Mouse (Mus musculus) embryo, embryonic 10.5 days (tissue): ENCODE measurements around the gene Etl4.

ENCODE experiments used
- DNase-seq: peaks from one replicate; pipeline ENCODE4 v3.0.0-alpha.2; 2015; ENCODE audit warnings: low spot score

Gene Etl4

DNA sequence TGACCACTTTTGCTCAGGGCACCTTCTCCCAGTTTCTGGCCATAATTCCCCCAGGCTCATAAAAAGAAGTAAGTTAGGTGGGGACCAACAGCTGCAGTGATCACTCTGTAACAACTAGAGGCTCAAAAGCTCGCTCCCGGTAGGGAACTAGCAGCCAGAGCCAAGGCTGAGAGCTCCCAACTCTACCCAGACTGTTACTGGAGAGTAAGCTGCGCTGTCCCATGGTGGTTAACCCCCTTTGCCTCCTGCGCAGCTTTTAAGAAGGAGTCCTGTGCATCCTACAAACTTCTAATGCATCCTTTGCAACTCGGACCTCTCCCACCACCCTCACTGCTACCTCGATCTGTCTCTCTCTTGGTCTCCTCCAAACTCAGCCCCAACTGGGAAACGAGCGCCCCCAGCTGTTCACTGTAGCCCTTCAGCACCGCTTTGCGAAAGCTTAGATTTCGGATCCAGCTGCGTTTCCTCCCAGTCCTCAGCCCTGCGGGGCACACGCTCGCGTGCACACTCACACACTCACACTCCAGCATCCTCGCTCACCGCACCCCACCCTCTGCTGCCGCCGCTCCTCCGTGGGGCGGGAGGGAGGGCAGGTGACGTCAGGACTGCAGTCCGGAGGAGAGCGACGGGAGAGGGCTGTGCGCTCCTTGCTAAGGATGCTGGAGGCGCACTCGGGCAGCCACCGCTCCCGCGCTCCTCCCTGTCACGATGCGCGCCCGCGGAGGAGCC is at the start of gene Etl4:
Etl4 (plus strand) TSS at position 610 of the 729 bp plus-strand sequence.
- peak; percentile 86 for DNase-seq

DNA sequence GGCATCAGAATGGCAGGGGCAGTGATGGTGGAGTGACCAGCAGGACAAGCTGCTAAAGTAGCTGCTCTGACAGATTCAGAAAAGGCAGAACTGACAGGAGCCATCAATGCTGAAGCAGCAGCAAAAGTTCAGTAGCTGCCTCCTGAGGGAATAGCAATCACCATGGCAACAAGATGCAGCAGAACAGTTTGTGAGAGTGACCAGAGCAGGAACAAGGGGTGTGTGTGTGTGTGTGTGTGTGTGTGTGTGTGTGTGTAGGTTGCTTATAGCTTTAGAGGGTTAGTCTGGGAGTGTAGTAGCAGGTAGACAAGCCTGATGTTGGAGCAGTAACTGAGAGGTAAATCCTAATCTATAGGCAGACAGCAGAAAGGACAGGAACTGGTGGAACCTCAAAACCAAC is 40.4 kb upstream of the Etl4 start:
- no peak for DNase-seq

DNA sequence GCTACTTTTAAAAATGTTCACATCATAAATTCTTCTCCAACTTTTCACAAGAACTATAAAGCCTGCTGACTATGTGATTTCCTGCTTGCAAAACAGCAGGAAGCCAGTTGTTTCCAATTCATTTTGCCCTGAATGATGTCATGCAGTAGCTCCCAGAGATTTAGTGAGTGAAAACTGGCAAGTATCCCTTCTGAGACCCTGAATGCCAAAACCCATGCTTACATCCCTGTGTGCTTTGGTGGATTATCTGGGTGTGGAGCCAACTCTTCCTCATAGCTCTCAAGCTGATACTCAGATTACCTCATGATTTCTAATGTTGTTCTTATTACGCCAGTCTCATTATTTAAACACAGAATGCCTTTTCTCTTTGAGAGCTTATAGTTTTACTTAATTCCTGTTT is 37.7 kb upstream of the Etl4 start:
- DNase-seq, result no peak

DNA sequence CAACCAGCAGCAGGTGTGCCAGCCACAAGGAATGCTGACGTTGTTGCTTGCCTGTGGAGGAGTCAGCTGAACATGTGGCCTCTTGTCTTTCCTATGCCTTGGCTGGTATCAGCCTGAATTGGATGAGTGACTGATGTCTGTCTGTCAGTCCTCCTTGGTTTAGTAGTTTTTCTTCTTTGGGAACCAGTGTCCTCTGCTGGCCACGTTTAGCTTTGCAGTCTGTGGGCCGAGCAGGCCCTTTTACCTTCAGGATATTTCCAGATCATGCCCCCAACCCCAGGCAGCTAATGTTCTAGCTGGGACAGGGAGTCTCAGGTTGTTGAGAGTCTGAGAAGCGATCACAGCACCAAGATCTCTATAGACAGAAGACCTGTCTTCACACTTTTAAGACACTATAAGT is 18.7 kb upstream of the Etl4 start:
- DNase-seq, result no peak

DNA sequence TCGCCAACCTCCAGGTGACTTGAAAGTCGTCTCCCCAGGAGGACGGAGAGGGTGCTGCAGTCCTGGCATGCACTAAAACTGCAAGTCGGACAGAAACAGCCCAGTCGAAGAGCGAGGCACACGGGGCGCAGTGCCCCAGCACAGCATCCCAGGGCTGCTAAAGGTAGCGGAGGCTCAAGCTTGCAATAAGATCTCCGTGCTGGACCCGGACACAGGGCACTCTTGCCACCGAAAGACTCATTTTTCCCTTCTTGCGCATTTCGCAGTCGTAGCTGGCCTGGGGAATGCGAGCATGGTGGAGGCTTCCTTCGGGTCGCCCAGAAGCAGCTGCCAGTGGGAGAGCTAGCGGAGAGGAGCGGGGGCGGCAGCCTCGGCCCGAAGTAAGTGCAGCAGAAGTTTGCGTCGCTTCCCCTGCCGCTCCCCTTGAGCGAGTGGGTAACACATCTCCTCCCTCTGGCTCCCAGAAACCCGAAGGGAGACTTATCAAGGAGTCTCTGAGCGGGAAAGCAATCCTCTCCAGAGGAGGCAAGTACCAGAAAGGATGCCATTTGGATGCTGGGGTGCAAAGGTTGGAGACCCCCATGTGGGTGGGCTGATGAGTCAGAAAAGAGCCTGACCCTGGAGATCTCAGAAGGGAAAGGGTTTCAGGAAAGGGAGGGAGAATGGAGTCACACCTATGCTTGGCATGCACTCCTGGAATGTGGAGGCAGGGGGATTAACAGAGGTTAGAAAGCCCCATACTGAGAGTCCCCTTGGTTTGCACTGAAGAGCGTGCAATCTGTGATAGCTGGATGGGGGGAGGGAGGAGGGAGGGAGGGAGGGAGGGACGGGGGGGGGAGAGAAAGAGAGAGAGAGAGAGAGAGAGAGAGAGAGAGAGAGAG is 560 bp downstream of the Etl4 start:
- DNase-seq, result peak; percentile 29

DNA sequence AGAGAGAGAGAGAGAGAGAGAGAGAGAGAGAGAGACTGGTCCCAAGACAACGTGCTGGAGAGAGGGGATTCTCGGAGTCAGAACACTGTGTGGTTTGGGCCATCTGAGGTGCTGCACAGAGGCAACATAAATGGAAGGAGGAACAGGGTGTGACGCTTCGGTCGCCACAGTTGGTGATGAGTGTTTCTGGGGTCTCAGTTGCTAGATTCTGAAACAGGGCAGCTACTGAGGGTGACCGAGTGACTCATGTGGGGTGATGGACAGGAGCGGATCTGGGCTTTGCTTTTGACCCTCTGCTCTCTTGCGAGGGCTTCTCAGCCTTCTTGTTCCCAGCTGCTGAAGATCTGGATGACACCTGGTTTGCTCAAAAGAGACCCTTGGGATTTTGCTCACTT is 1.2 kb downstream of the Etl4 start:
- DNase-seq, result peak; percentile 7

DNA sequence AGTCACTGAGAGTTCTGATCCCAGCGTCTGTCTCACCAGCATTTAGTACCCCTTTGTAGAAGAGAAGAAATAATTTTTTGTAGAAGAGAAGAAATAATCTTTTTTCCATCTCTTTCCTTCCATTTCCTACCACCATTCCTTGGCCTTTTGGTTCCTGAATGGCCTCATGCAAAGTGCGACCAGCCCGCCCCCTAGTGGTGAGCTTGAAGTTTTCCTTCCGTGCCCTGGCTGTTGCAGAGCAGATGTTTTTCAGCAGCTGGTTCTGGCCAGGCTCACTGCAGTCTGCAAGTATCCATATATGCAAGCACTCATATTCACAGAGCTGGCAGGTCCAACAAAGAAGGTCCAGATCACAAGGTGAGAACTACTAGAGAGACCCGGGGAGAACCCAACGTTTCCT is 9.6 kb downstream of the Etl4 start:
- peak; percentile 80 for DNase-seq

DNA sequence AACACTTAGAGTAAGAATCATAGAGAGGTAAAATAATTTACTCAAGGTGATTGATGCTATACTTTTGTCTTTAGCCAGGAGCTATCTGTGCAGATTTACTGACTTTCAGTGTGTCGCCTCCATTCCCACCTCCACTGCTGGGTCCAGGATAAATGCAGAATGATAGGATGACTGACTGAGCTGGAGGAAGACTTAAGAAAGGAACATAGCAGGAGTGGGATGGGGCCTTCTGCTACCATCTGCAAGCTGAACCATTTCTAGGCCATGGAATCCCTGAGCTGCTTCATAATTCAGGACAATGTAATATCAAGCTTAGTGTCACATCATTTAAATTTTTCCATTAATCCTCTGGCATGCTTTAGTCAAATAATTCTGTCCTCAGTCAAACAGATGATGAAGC is 20.4 kb downstream of the Etl4 start:
- DNase-seq, result no peak

DNA sequence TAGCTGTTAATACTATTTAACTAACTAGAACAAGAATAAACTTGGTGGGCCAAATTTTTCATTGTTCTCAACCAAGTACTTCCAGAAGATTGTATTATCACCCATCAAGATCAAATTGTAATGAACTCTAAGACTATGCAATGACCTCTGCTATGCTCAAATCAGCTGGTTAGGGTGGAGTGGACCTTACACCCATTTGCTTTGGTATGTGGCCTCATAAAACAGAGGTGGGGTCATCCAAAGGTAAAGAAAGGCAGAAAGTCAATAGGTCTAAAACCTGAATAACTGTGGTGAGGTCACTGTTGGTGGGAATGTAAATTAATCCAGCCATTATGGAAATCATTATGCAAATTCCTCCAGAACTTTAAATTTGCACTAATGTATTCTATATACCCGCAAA is 24.3 kb downstream of the Etl4 start:
- no peak for DNase-seq

DNA sequence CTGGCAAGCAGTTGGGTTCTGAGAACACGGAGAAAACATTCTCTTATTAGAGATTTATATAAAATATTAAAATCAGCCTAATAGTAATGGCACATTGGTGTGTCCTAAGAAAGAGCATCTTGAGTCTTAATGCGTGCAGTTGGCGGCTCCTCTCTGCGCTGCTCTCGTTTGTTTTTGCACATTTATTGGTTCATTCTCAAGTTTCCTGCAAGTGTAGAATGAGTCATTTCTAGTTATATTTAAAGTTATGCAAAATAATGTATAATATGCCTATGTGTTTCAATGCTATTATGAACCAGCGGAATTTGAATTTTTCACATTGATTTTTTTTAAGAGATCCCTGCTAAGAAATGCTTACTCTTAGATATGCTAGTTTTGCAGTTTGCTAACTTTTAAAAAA is 35.6 kb downstream of the Etl4 start:
- DNase-seq, result no peak

DNA sequence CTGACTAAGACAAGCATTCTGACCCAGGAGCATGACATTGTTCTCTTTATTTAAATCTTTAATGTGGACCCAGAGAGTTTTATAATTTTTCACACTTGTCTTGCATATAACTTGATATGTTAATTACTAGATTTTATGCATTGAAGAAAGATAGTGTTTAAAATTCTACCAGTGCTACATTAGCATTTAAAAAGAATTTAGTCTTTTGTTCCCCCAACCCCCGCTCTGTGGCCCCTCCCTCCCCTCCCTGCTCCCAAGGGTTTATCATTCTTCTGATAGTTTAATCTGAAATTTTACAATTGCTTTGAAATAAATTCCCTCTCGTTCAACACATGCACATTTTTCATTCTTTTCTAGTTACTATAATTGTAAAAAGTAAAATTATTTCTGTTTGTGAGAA is 43.4 kb downstream of the Etl4 start:
- DNase-seq, result no peak

DNA sequence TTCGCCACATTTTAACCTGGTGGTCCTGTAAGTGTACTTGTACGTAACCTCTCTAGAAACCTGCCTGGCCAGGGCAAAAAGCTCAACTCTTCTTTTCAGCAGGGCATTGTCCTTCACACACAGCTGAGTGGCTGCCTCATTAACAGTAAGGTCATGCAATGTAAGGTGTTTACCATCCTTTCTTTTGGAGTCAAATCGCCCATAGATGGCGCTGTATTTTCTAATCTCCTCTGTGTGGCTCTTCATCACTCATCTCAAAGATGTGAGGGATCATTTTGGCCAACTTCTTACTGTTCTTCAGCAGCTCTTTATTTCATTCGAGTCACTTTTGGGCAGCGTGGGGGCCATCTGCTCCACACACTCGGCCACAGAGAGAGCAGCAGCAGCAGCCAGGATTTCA is 56.9 kb downstream of the Etl4 start:
- DNase-seq, result peak; percentile 44

DNA sequence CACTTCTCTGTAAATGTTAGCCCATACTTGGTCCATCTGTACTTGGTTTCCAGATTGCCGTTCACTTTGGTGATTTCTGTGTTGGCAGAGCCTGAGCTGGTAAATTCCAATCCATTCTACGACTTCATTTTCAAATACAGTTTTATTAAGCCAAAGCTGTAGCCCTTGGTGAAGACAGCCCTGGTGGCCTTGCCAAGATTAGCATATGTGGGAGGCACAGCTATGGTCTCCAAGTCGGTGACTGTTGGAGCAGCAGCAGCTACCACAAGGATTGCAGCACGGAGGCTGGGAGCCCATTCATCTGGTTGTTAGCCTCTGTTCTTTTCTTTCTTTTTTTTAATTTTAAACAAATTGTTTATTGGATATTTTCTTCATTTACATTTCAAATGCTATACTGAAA is 128.1 kb downstream of the Etl4 start:
- DNase-seq, result no peak

DNA sequence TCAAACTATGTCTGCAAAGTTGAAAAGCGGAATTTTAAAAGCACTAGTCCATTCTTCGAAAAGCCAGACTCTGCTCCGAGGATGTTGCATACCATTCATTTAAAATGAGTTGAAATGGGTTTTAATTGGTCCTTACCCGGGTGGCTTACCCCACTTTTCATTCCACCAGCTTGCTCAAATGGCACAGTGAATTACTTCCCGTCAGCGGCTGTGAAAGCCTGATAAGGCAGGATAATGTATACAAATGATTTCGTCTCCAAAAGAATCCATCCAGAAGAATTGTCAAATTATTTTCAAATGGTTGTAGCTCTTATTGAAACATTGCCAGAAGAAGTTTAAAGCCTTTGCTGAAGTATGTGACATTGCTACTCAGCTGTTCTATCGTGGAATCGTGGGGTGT is 162.8 kb downstream of the Etl4 start:
- DNase-seq, result no peak

DNA sequence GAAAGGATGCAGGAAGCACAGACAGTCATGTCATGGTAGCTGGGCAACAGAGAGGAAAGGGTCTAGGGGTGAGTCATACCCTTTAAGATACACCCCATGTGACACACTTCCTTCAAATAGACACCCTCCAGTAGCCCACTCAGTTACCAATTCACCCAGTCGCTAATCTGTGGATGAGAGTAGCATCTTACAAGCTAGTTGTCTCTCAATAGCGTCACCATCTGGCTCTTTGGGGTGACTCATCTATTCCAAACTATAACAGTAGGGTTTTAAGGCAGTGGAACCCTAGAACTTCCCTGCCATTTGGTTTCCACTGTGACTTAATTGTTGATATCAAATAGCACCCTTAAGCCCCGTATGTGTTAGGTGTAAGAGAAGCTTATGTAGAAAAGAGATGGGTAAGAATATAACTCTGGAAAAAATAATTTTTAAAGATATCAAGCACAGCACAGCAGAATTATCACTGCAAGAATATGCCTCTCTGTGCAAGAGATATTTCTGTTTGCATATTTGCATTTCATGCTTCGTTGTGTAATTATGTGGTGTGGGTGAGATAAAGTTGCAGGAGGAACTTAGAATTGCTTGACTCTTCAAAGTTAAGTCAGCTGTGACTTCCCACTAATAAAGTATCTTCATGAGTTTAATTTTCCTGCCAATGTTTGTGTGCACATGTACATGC is 166.7 kb downstream of the Etl4 start:
- DNase-seq, result no peak

DNA sequence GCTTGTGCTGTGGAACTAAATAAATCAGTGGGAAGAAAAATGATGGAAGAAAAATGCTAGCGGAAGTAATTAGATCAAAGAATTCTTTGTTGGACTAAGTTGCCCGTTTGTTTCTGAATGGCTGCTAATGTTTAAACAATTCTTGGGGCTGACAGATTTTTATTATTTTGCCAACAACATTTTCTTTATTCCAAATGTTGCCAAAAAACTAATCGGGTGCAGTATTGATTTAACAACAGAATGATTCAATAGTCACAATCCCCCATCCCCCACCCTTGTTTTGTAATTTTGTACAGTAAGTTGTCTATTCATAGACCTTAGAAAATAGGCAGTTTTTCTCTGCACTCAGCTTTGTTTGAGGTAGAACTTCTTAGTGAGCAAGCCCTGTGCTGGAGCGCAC is 175.2 kb downstream of the Etl4 start:
- no peak for DNase-seq

DNA sequence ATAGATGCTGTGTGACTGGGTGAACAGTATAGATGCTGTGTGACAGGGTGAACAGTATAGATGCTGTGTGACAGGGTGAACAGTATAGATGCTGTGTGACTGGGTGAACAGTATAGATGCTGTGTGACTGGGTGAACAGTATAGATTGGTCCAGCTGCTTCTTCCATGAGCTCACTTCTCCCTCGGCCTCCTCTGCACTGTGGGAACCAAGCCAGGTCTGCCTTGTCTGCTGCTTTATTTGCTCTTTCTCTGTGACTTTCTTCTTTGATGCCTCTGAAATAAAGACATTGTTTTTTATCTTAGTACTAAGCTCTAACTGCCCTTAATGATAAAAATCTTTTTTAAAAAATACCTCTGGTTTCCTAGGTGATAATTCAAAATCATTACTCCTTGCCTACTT is 195.9 kb downstream of the Etl4 start:
- no peak for DNase-seq

DNA sequence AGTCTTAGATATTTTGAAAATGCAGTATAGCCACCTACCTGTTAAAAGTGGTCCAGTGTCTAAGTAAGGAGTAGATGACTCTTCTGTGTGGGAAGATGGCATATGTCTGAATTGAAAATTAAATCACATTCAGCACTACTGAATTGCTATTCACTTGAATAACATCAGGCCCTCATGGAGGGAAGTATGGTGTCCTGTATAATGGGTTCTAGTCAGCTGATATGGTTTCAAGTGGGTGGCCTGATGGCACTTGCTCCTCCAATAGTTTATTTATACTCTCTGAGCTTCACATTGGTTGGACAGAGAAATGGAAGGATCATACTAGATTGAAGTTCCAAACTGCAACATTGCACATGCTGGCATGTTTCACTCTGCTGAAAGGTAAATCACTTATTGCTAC is 202.1 kb downstream of the Etl4 start:
- no peak for DNase-seq

DNA sequence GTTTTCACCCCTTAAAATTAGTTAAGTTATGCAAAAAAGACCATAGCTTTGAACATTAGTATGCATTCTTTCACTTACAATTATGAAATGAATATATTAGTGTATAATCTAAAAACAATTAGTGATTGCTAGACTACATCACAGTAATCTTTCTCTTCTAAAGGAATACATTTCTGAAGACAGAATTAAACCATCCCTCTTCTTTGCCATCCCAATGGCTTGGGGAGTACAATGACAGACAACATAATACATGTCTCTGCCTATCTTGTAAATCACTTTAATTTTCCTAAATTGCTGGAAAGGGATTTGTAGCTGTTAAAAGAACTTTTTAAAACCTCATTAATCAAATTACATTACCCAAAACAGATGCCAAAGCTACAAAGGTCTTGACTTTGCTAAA is 216.3 kb downstream of the Etl4 start:
- no peak for DNase-seq

DNA sequence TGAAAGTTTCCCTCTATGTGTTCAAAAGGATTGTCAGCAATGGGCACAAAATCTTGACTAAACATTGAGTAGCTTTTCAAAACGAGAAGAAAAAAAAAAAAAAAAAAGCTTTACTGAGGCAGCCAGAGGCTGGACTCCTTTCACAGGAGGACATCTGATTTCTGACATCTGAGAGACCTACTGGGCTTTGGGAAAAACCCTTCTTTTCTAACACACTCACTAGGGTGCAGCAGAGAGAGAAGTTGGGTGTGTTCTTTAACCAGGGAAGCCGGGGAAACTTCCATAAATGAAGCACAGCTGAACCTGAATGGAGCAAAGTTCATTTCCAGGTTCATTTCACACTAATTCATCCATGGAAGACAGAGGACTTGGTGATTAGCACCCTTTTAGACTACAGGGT is 222.2 kb downstream of the Etl4 start:
- peak; percentile 47 for DNase-seq

DNA sequence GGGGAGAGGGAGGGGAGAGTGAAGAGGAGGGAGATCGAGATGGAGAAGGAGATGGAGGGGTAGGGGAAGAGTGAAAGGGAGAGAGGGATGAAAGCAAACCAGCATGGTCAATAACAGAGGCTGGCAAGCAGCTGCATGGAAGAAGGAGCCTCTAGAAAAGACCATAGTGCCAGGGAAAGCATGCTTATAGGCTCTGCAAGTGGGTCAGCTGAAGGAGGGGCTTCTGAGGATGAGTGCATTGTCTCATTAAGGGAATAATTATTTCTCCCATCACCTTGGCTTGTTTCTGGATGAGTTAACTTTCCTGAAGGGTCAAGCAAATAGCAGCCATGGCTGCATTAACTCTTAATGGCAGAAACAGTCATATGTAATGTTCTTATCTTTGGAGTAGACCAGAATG is 228.8 kb downstream of the Etl4 start:
- no peak for DNase-seq

DNA sequence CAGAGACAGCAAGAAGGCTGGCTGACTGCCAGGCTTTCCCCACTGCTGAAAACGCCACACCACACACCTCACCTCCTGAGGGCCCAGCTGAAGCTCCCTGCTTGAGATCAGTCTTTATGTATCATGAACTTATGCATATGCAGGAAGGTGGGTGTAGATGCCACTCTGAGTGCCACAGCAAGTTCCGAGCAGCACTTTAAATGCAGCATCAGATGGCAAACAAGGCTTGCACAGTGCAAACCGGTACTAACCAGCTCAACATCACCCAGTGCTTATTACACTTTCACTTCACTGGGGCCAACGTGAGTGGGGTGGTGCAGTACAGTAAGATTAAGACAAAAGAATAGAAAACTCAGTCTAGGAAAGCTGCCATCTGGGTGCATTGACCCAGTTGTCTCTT is 235.8 kb downstream of the Etl4 start:
- DNase-seq, result no peak

DNA sequence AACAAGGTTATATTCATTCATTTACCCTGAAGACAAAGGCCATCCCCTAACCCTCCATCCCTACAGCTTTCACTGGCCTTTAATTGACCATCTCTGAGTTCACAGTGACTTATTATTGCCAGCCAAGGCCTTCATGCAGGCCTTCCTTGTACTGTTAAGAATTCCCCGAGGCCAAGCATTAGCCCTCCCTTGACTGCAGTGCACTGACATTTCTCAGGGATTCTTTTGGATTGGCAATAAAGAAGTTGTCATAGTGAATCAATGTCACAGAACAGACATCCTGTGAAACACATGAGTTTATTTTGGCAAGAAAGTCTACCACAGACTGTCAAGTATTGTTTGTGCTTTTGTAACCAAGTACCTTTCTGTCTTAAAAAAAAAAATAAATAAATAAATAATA is 257.5 kb downstream of the Etl4 start:
- no peak for DNase-seq
